Mouse (Mus musculus): ENCODE results near the gene Klrb1a.
"Not testable (repeated sequence)": the region's sequence is repeated elsewhere in the genome, so short reads cannot be mapped to it uniquely, and the experiment has no call there.

GRCm38 (mm10) chr6:128629771-128630739 lies 6.7 kb upstream of the Klrb1a start:
- peak; percentile 70 for TF ChIP-seq CTCF (IDR thresholded peaks at IDR 0.05; ENCODE audit: low read depth)
- not testable (repeated sequence) for TF ChIP-seq EP300 (IDR thresholded peaks at IDR 0.05; ENCODE audit: low read depth)

Data from liver, embryonic 14.5 days (tissue).